Mouse (Mus musculus) myocyte (in vitro differentiated cells): ENCODE data around the gene Zdhhc13.

Source experiments
- MYOD1 ChIP-seq, 3 experiments: IDR thresholded peaks; one replicate each; pipeline ENCODE4 v1.6.1; 2011; ENCODE audit warnings: control low read depth in 2 of 3, low read depth in 2 of 3, mild to moderate bottlenecking in 2 of 3, moderate library complexity in 1 of 3; ENCODE audit not compliant: insufficient read length in 2 of 3, control insufficient read depth in 1 of 3
- POLR2A ChIP-seq: IDR thresholded peaks from one replicate; pipeline ENCODE4 v1.6.1; 2011; ENCODE audit warnings: low read depth, mild to moderate bottlenecking, control low read depth, moderate library complexity; ENCODE audit not compliant: insufficient read length
- SRF ChIP-seq: IDR thresholded peaks from one replicate; pipeline ENCODE4 v1.6.1; 2011; ENCODE audit warnings: low read depth; ENCODE audit not compliant: control insufficient read depth, insufficient read length
- USF1 ChIP-seq: IDR thresholded peaks from one replicate; pipeline ENCODE4 v1.6.1; 2011; ENCODE audit warnings: low read depth, mild to moderate bottlenecking, control low read depth, moderate library complexity

- no peak for TF ChIP-seq POLR2A
- TF ChIP-seq MYOD1 (IDR thresholded peaks at IDR 0.05; ENCODE audit: control insufficient read depth in 1 of 3, insufficient read length in 2 of 3, low read depth in 2 of 3) = no peak
- no peak for TF ChIP-seq SRF
- TF ChIP-seq USF1 = no peak
Measured at GRCm38 (mm10) chr7:48775436-48775835, 13.4 kb upstream of the Zdhhc13 start.
